Mouse (Mus musculus) brain, embryonic 14.5 days (tissue): ENCODE data around the gene Slc40a1. TPM values are rescaled to one million over a fixed set of nuclear protein-coding genes. Genes with fewer than 3 reads are reported as not detected.

Experiments used
- DNase-seq: peaks from one replicate; pipeline ENCODE4 v3.0.0-alpha.2; 2011; ENCODE audit warnings: low read depth
- CTCF ChIP-seq: fragments of 200-500 bp; IDR thresholded peaks from 2 replicates; pipeline ENCODE4 v1.5.1; 2012; ENCODE audit warnings: inconsistent platforms, mild to moderate bottlenecking, moderate library complexity, borderline replicate concordance; ENCODE audit not compliant: insufficient read depth, insufficient read length; ENCODE audit errors: extremely low read depth
- POLR2A ChIP-seq: fragments of 200-500 bp; IDR thresholded peaks from 2 replicates; pipeline ENCODE4 v1.6.1; 2012; ENCODE audit warnings: mild to moderate bottlenecking, inconsistent platforms, borderline replicate concordance; ENCODE audit not compliant: poor library complexity, insufficient read depth, insufficient read length, severe bottlenecking; ENCODE audit errors: extremely low read depth
- polyA plus RNA-seq: library from polyadenylated mRNA; depleted of rRNA; stranded (reverse); fragments of >200 nt; gene quantifications from 2 replicates; pipeline ENCODE4 v1.2.3, GENCODE M21; 2012; rRNA removed

Gene Slc40a1
- polyA plus RNA-seq, 1 experiment, result 17.5 TPM

GRCm38 (mm10) chr1:45876450-45877198 is 49.7 kb downstream of the Slc40a1 start:
- no peak for TF ChIP-seq CTCF
- no peak for TF ChIP-seq POLR2A
- DNase-seq, result no peak

GRCm38 (mm10) chr1:45875640-45876039 is 50.7 kb downstream of the Slc40a1 start:
- no peak for DNase-seq
- no peak for TF ChIP-seq CTCF
- no peak for TF ChIP-seq POLR2A

GRCm38 (mm10) chr1:45873250-45873649 is 53.1 kb downstream of the Slc40a1 start:
- DNase-seq, result no peak
- TF ChIP-seq POLR2A (no peak), CTCF (no peak)

GRCm38 (mm10) chr1:45868479-45869137 is 57.7 kb downstream of the Slc40a1 start:
- no peak for TF ChIP-seq POLR2A
- TF ChIP-seq CTCF, result no peak
- DNase-seq, result no peak

GRCm38 (mm10) chr1:45868050-45868449 is 58.3 kb downstream of the Slc40a1 start:
- DNase-seq, result no peak
- TF ChIP-seq CTCF (no peak), POLR2A (no peak)

- no peak for TF ChIP-seq CTCF
- no peak for TF ChIP-seq POLR2A
- no peak for DNase-seq
Measured at GRCm38 (mm10) chr1:45866288-45867018, 59.9 kb downstream of the Slc40a1 start.

GRCm38 (mm10) chr1:45865727-45866126 is 60.6 kb downstream of the Slc40a1 start:
- no peak for DNase-seq
- TF ChIP-seq CTCF, result no peak
- TF ChIP-seq POLR2A, result no peak

GRCm38 (mm10) chr1:45865316-45865715 is 61.0 kb downstream of the Slc40a1 start:
- TF ChIP-seq CTCF (no peak), POLR2A (no peak)
- DNase-seq, result no peak

- no peak for TF ChIP-seq CTCF
- no peak for TF ChIP-seq POLR2A
- DNase-seq, result no peak
Measured at GRCm38 (mm10) chr1:45864564-45865014, 61.7 kb downstream of the Slc40a1 start.

- TF ChIP-seq POLR2A, result no peak
- TF ChIP-seq CTCF, result no peak
- DNase-seq, result no peak
Measured at GRCm38 (mm10) chr1:45863641-45864040, 62.7 kb downstream of the Slc40a1 start.

GRCm38 (mm10) chr1:45861162-45861561 is 65.2 kb downstream of the Slc40a1 start:
- DNase-seq, result no peak

GRCm38 (mm10) chr1:45860349-45860748 is 66.0 kb downstream of the Slc40a1 start:
- DNase-seq, result no peak
- TF ChIP-seq POLR2A, result no peak
- no peak for TF ChIP-seq CTCF

More at GRCm38 (mm10) chr1:45861162-45861561, 65.2 kb downstream of the Slc40a1 start:
- no peak for TF ChIP-seq POLR2A
- no peak for TF ChIP-seq CTCF

Other genes with a start within 250 kb of the Slc40a1 start
- gene Wdr75, start 131.4 kb downstream of the Slc40a1 start, polyA plus RNA-seq, result 52.7 and 55.1 TPM in 2 replicates
- gene Gm5269, start 36.2 kb downstream of the Slc40a1 start, polyA plus RNA-seq, result not detected in 2 replicates
- 10.1 and 13.3 TPM in 2 replicates for gene Dnah7b, start 139.8 kb upstream of the Slc40a1 start, polyA plus RNA-seq